Comparison of ENCODE assay signal across 23 mouse cellular contexts in genomic region chr1:11881706-11882105, GRCm38 (mm10).
"Had no signal": no experiment of that assay in that cellular context is flagged by ENCODE, and none has a peak within 500 bp of the region (broad histone marks: within the 10 kb centered on the region; RNA-seq: fewer than 3 reads in every experiment).

No protein-coding gene starts in this region.

- H3K4me1 ChIP-seq: heart, embryonic 13.5 days; heart, embryonic 15.5 days; hindbrain, embryonic 13.5 days; hindbrain, embryonic 15.5 days; limb, embryonic 10.5 days; limb, embryonic 12.5 days had no signal

- H3K27ac ChIP-seq: heart, adult 2 months; heart, embryonic 13.5 days; heart, embryonic 15.5 days; hindbrain, embryonic 13.5 days; hindbrain, embryonic 15.5 days; hindbrain, postnatal 0 days; layer of hippocampus, adult 2 months; left cerebral cortex, adult 2 months; limb, embryonic 10.5 days; limb, embryonic 12.5 days had no signal

- H3K36me3 ChIP-seq: heart, embryonic 13.5 days; heart, embryonic 15.5 days; hindbrain, embryonic 13.5 days; hindbrain, embryonic 15.5 days; limb, embryonic 10.5 days; limb, embryonic 12.5 days had no signal

- H3K27me3 ChIP-seq: heart, embryonic 13.5 days; heart, embryonic 15.5 days; hindbrain, embryonic 13.5 days; hindbrain, embryonic 15.5 days; limb, embryonic 12.5 days had no signal

- ATAC-seq: forebrain, postnatal 0 days; hindbrain, postnatal 0 days; intestine, embryonic 16.5 days had no signal

- H3K9me3 ChIP-seq: heart, embryonic 13.5 days; heart, embryonic 15.5 days; hindbrain, embryonic 13.5 days; hindbrain, embryonic 15.5 days; limb, embryonic 10.5 days; limb, embryonic 12.5 days had no signal

- H3K4me2 ChIP-seq: heart, embryonic 11.5 days; heart, embryonic 13.5 days; heart, embryonic 15.5 days; hindbrain, embryonic 13.5 days; hindbrain, embryonic 15.5 days; limb, embryonic 12.5 days had no signal

- DNase-seq: forebrain, postnatal 0 days; gastrocnemius, postnatal 14 days; gastrocnemius, postnatal 36 days; heart, adult 11 months; heart, adult 2 months; heart, postnatal 14 days; heart, postnatal 36 days; kidney, adult 11 months; kidney, adult 2 months; kidney, postnatal 10 days; kidney, postnatal 25 days; kidney, postnatal 4 days had no signal

- H3K4me3 ChIP-seq: heart, adult 2 months; heart, embryonic 13.5 days; heart, embryonic 15.5 days; hindbrain, embryonic 13.5 days; hindbrain, embryonic 15.5 days; layer of hippocampus, adult 2 months; left cerebral cortex, adult 2 months; limb, embryonic 10.5 days; limb, embryonic 12.5 days had no signal

- H3K9ac ChIP-seq: forebrain, postnatal 0 days; heart, embryonic 13.5 days; heart, embryonic 15.5 days; hindbrain, embryonic 13.5 days; hindbrain, embryonic 15.5 days; limb, embryonic 12.5 days had no signal
